Mouse (Mus musculus): ENCODE data around the gene Lad1.
A peak's percentile ranks its signal among the peaks of the same experiment; 100 is the strongest.

The Lad1 gene

GRCm38 (mm10) chr1:135846632-135847031 lies 28.2 kb downstream of the Lad1 start:
- DNase-seq (ENCODE audit: low spot score), result no peak

GRCm38 (mm10) chr1:135847139-135847562 lies 28.8 kb downstream of the Lad1 start:
- DNase-seq (ENCODE audit: low spot score), result peak; percentile 15

DNA sequence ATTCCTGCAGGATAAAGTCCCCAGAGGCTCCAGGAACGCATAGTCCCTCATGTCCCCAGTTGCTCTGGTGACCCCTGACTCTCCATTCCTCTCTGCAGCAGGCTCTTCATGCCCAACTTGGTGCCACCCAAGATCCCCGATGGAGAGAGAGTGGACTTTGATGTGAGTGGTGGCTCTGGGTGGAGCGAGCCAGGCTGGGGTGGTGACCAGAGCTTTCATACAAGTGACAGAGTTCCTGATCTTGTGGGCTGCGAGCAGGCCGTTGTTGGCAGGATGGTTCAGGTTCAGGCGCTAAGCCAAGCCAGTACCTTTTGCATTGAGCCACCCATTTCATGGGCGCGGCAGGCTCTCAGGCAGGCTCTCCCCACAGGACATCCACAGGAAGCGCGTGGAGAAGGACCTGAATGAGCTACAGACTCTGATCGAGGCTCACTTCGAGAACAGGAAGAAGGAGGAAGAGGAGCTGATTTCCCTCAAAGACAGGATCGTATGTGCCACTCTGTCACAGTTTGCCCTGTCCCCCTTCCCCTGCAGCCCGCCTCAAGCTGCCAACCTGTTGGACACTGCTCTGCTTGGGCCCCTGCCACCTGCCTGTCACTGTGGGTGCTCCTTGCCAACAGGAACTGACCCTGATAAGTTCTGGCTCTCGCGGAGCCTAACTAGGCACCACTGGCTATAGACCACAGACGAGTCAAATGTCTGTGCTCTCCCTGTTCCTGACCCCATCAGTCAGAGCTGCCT lies 29.4 kb downstream of the Lad1 start:
- no peak for DNase-seq (ENCODE audit: low spot score)

- DNase-seq (ENCODE audit: low spot score), result peak; percentile 13
Measured at GRCm38 (mm10) chr1:135850722-135851512, 32.5 kb downstream of the Lad1 start.

DNA sequence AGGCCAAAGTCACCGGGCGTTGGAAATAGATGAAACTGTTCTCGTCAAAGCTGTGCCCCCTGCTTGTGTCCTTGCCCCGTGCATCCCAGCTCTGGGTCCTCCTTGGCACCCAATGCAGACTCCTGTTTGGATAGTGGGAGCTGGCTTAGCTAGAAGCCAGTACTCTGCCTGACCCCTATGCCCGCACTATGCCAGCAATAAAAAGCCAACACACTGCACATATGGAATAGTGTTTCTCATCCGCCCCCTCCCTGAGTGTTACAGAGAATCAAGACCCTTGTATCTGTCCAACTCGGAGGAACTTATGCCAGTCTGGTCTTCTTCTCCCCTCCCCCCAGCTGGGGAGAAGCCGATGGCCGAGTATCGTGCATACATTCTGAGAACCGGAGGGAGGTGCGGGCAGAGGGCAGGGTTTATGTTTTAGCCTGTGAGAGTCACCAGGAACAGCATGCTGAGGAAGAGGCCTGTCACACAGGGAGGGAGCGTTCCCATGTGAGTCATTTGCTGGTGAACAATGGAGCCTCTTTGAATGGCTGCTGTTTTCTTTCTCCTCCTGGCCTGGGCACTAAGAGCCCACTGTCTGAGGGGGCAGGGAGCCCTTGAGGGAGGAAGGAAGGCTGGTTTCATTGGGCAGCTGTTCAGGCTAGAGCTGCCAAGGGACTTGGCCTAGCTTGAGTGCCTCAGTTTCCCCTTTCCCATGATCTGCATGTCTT lies 33.8 kb downstream of the Lad1 start:
- no peak for DNase-seq (ENCODE audit: low spot score)

DNA sequence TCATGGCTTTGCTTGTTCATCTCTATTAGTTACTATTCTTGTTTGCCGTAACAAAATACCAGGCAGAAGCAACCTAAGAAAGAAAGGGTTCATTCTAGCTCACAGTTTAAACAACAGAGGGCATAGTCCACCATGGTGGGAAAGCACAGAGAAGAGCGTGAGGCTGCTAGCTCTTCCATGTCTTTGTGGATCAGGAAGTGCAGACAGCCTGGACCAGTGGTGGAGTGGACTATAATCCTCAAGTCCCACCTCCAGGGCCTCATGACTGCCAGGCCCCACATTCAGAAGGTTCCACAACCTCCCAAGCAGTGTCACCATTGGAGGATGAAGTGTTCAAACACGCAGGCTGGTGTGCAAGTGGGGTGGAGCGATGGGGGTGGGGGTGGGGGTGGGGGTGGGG lies 34.8 kb downstream of the Lad1 start:
- DNase-seq (ENCODE audit: low spot score), result no peak

GRCm38 (mm10) chr1:135854591-135855343 lies 36.4 kb downstream of the Lad1 start:
- no peak for DNase-seq (ENCODE audit: low spot score)

DNA sequence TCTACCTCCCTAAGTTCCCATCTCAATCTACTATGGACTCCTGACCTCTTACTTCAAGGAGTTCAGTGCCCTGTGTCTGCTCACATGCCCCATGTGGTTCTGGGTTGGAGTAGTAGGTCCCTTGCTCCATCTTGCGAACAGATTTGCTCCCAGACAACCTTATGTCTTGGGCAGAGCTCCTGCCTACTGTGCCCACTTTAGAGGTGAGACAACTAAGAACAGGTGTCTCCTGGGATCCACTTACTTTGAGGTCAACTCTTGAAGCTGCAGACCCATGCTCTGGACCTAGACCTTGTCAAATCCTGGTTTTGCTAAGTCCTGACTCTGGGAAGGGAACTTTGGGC lies 36.9 kb downstream of the Lad1 start:
- no peak for DNase-seq (ENCODE audit: low spot score)

GRCm38 (mm10) chr1:135856070-135856469 lies 37.7 kb downstream of the Lad1 start:
- no peak for DNase-seq (ENCODE audit: low spot score)

- no peak for DNase-seq (ENCODE audit: low spot score)
Measured at GRCm38 (mm10) chr1:135857137-135857775, 38.9 kb downstream of the Lad1 start.

DNA sequence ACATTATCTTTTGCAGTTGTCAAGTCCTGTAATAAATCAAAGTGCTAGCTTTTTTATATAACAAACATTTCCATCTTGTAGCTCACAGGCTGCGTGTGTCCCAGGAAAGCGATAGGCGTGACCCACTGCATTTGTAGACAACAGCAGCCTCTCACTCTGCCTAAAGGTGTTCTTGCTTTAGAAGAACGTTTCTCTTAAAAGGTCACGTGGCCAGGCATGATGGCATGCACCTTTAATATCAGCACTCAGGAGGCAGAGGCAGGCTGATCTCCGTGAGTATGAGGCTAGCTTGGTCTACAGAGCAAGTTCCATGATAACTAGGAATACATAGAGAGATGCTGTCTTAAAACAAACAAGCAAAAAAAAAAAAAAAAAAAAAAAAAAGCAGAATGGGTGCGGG lies 40.1 kb downstream of the Lad1 start:
- DNase-seq (ENCODE audit: low spot score), result no peak

- DNase-seq (ENCODE audit: low spot score), result no peak
Measured at GRCm38 (mm10) chr1:135861091-135861490, 42.7 kb downstream of the Lad1 start.

DNA sequence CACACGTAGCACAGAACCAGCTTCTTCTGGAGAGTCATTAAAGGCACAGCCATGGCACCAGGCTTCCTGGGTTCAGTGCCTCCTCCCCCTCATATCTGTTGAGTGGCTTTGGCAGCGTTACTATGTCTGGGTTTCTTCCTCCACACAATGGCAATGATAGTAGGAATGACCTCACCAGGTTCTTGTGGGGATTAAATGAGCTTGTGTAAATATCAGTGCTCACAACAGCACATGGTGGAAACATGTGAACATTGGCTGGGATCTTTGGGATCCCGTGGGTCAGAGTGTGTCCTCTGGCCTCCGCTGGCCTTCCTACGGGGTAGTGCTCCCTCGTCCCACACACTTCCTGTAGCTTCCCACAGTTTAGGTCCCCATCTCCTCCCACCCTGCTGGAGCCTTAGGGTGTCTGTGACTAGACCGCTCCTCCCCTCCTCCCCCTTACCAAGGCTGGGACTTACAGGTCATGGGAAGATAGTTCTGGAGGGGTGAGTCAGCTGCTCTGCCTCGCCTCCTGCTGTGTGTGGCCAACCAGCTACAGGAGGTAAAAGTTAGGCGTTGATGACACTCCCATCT lies 43.7 kb downstream of the Lad1 start:
- DNase-seq (ENCODE audit: low spot score), result no peak

GRCm38 (mm10) chr1:135862561-135862960 lies 44.2 kb downstream of the Lad1 start:
- DNase-seq (ENCODE audit: low spot score), result no peak

GRCm38 (mm10) chr1:135863786-135864335 lies 45.5 kb downstream of the Lad1 start:
- no peak for DNase-seq (ENCODE audit: low spot score)

GRCm38 (mm10) chr1:135864830-135865229 lies 46.4 kb downstream of the Lad1 start:
- DNase-seq (ENCODE audit: low spot score), result no peak

DNA sequence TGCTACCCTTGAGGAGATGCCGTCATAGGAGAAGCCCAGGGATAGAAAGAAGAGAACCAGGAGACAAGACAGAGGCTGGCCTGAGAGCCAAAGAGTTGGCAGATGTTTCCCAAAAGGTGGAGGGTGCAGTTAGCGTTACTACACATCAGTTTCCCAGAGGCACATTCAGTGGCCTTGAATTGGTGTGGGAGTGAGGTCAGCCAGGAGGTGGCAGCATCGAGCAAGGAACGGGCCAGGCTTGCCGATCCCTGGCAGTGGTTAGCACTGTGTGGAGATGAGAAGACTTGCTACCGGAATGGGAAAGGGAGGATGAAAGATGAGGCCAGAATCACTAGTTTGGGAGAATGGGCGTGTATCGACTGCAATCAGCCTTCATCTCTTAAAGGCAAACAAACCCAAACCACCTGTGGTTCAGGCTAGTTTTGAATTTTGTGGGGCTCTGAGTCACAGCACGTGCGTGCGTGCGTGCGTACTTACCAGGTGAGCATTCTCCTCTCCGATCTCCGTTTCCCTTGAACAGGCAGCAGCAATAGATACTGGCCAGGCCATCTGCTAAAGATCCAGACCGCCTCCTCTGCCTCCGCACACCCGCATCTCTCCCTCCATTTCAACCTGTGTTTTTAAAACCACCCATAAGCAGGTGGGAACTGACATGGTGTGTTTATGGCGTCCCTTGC lies 47.3 kb downstream of the Lad1 start:
- DNase-seq (ENCODE audit: low spot score), result peak; percentile 79

GRCm38 (mm10) chr1:135868570-135868969 lies 50.2 kb downstream of the Lad1 start:
- DNase-seq (ENCODE audit: low spot score), result no peak

DNA sequence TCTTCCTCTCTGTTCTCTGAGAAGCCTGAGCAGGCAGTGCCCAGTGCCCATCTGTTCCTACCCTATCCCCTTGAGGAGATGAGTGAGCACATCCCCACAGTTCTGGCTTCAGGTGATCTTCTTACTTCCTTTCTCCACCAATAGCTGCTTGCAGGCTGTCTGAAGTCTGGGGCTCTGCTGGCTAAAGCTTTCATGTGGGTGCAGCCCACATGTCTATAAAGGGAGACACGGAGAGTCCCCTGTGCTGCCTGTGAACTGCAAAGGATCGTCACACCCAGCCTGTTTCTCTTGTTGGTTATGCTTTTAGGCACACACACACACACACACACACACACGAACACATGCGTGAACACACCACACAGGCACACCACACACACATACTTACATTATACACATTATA lies 54.6 kb downstream of the Lad1 start:
- no peak for DNase-seq (ENCODE audit: low spot score)

DNA sequence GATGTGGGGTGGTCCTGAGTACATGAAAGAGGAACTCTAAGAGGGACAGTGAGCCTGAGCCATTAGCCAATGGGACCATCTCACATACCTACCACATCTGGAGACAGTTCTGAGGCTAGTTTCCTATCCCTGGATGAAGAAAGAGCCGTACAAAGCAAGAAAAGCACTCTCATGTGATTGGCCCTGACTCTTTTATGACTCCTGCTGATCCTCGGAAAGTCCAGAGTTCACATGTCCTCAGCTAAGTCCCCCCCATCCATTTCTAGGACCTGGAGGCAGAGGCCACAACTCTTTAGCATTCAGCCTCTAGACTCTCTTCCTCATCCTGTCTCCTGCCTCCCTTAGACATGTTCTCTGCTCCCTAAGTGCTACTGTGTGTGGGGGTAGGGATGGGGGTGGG lies 58.9 kb downstream of the Lad1 start:
- DNase-seq (ENCODE audit: low spot score), result no peak
